Mouse (Mus musculus) small intestine, adult 2 months (tissue): ENCODE results near the gene Egflam.

Experiments
- CTCF ChIP-seq: fragments of 200-500 bp; IDR thresholded peaks from 2 replicates; pipeline ENCODE4 v1.5.1; 2012; ENCODE audit warnings: low read depth, mild to moderate bottlenecking, control low read depth, inconsistent platforms, low read length, moderate library complexity, mixed read lengths; ENCODE audit not compliant: insufficient replicate concordance, insufficient read length; ENCODE audit errors: extremely low read depth
- POLR2A ChIP-seq: fragments of 200-500 bp; IDR thresholded peaks from 2 replicates; pipeline ENCODE4 v1.6.1; 2012; ENCODE audit warnings: low read depth, mild to moderate bottlenecking, control low read depth, inconsistent platforms, low read length, moderate library complexity

GRCm38 (mm10) chr15:7398609-7399540 lies 680 bp upstream of the Egflam start:
- TF ChIP-seq CTCF (no peak), POLR2A (no peak)
